Mouse (Mus musculus) lung, postnatal 25 days (tissue): ENCODE results near the gene Gm45194.

Experiments used
- DNase-seq: peaks from one replicate; pipeline ENCODE4 v3.0.0; 2022; ENCODE audit warnings: low spot score

Gm45194 gene

GRCm38 (mm10) chrX:111891089-111891488 is at the start of gene Gm45194:
Gene Gm45194 (plus strand): TSS chrX:111891389.
- DNase-seq: no peak

GRCm38 (mm10) chrX:111855878-111856277 is 35.3 kb upstream of the Gm45194 start:
- DNase-seq: no peak

GRCm38 (mm10) chrX:111881251-111881650 is 9.9 kb upstream of the Gm45194 start:
- no peak for DNase-seq

GRCm38 (mm10) chrX:111894321-111895050 is 3.3 kb downstream of the Gm45194 start:
- no peak for DNase-seq

- DNase-seq: no peak
Measured at GRCm38 (mm10) chrX:111895084-111895779, 4.0 kb downstream of the Gm45194 start.

GRCm38 (mm10) chrX:111917422-111917821 is 26.2 kb downstream of the Gm45194 start:
- no peak for DNase-seq

- no peak for DNase-seq
Measured at GRCm38 (mm10) chrX:111960909-111961308, 69.7 kb downstream of the Gm45194 start.

- no peak for DNase-seq
Measured at GRCm38 (mm10) chrX:111999661-112000060, 108.5 kb downstream of the Gm45194 start.

- no peak for DNase-seq
Measured at GRCm38 (mm10) chrX:112010707-112011106, 119.5 kb downstream of the Gm45194 start, which contains the start of gene Tex16. Gene Tex16 (plus strand): TSS chrX:112011007.

- DNase-seq: no peak
Measured at GRCm38 (mm10) chrX:112238749-112239148, 347.6 kb downstream of the Gm45194 start, which contains the start of gene 4933403O08Rik. Gene 4933403O08Rik (plus strand): TSS chrX:112239049.

GRCm38 (mm10) chrX:112242916-112243315 is 351.7 kb downstream of the Gm45194 start:
- no peak for DNase-seq

GRCm38 (mm10) chrX:112255513-112255912 is 364.3 kb downstream of the Gm45194 start:
- no peak for DNase-seq

- DNase-seq: no peak
Measured at GRCm38 (mm10) chrX:112273550-112273949, 382.4 kb downstream of the Gm45194 start.
